Mouse (Mus musculus) heart, postnatal 0 days (tissue): Measurements from ENCODE around the gene Sh2d5.

Source experiments
- CTCF ChIP-seq: IDR thresholded peaks from 2 replicates; pipeline ENCODE4 v1.5.1; 2016; ENCODE audit warnings: antibody characterized with exemption, control low read depth, low read depth
- EP300 ChIP-seq: IDR thresholded peaks from 2 replicates; pipeline ENCODE4 v1.6.1; 2016; ENCODE audit warnings: antibody characterized with exemption, low read depth

- TF ChIP-seq CTCF (no peak), EP300 (no peak)
Measured at GRCm38 (mm10) chr4:138200769-138201168, 49.4 kb upstream of the Sh2d5 start.
